Mouse (Mus musculus): ENCODE data around the gene Thsd4.

GRCm38 (mm10) chr9:60478806-60479205, 43.0 kb downstream of the Thsd4 start:
- no peak for TF ChIP-seq POLR2A (IDR thresholded peaks at IDR 0.05; ENCODE audit: control insufficient read depth, extremely low read depth, insufficient read depth, low read length, poor library complexity)
- TF ChIP-seq CTCF (IDR thresholded peaks at IDR 0.05; ENCODE audit: borderline replicate concordance, control insufficient read depth, extremely low read depth, insufficient read depth, low read length, poor library complexity): no peak
